Mouse (Mus musculus): ENCODE data around the gene Agap3.
A peak's percentile ranks its signal among the peaks of the same experiment; 100 is the strongest.

DNA sequence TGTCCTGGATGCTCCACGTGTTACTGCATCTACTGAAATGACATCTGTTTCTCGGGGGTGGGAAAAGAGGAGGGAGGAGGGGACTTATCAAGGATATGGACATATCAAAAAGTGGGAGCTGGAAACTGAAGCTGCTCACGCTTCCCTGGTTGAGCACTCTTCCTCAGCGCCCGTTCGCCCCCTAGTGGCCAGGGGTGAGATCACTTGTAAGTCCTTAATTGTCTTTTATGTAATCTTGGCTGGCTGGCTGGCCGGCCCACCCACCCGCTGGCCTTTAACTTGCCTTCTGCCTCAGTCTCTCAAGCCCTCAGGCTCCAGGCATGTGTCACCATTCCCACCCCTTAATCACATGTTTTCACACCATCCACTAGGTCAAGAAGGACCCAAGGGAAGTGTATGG, 34.1 kb downstream of the Agap3 start:
- TF ChIP-seq CTCF (IDR thresholded peaks at IDR 0.05; ENCODE audit: extremely low read depth, insufficient read depth, insufficient read length, insufficient replicate concordance) = peak; percentile 90
- TF ChIP-seq POLR2A (IDR thresholded peaks at IDR 0.05; ENCODE audit: low read depth, low read length) = no peak
